In the genomic region with DNA sequence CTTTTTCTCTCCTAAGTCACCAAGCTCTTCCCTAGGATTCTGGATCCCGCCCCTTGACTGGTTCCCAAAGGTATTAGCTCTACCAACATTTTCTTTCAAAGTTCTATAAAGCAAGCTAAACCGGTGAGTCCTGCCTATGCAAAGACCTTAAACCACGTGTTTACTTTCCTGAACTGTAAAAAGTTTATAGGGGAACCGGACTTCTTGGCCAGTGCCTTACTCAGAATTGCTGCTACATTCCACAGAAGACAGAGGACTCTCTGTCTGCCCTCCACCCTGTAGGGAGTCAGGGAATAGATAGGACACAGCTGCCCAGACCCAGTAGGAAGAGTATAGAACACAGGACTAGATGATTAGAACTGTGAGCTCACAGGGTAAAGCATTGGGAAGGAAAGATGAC, we compare ENCODE assay signal across 28 mouse cellular contexts.
A peak's percentile ranks its signal among the peaks of the same experiment; 100 is the strongest.
DNase-seq lines count a peak whose midpoint lies in the region; ATAC-seq and TF ChIP-seq lines count a peak whose summit lies in the region.
"Had no signal": no experiment of that assay in that cellular context is flagged by ENCODE, and none has a peak within 500 bp of the region (broad histone marks: within the 10 kb centered on the region; RNA-seq: fewer than 3 reads in every experiment).

No protein-coding gene starts in this region.

- H3K36me3 ChIP-seq in limb, embryonic 12.5 days: no peaks in the 10 kb centered on the region
- no peaks in the 10 kb centered on the region for H3K36me3 ChIP-seq in limb, embryonic 10.5 days
- H3K36me3 ChIP-seq in limb, embryonic 14.5 days (ENCODE audit: control insufficient read depth, insufficient read depth, low read length): no peaks in the 10 kb centered on the region
- H3K36me3 ChIP-seq: embryonic facial prominence, embryonic 13.5 days; embryonic facial prominence, embryonic 15.5 days; forebrain, embryonic 10.5 days; forebrain, embryonic 12.5 days; G1E had no signal

- ATAC-seq in limb, embryonic 12.5 days (ENCODE audit: insufficient number of reproducible peaks, insufficient read depth, low FRiP score, low TSS enrichment, low read depth): no peak
- ATAC-seq in limb, embryonic 14.5 days (ENCODE audit: low FRiP score, low read depth): peak; percentile 41; the same call in 1 of the 2 replicates
- ATAC-seq: activated CD4-positive, CD25-positive, alpha-beta regulatory T cell, adult 4 months; CD4-positive, CD25-positive, alpha-beta regulatory T cell, adult 4 months; forebrain, embryonic 14.5 days; forebrain, embryonic 16.5 days; Patski had no signal

- no peak for DNase-seq in limb, embryonic 10.5 days (ENCODE audit: low spot score)
- peak; percentile 22 for DNase-seq in large intestine, adult 2 months (ENCODE audit: low read depth, low spot score)
- peak; percentile 25 for DNase-seq in limb, embryonic 14.5 days (ENCODE audit: low spot score)
- DNase-seq in heart, postnatal 36 days: no peak
- DNase-seq in kidney, postnatal 25 days: no peak
- DNase-seq: adrenal gland, adult 8-10 months; adrenal gland, postnatal 14 days; adrenal gland, postnatal 36 days; B cell, adult 2 months; cerebellum, adult 11-12 months; cerebellum, adult 2 months; cerebellum, adult 9-11 months; cerebellum, postnatal 14 days; cerebellum, postnatal 36 days; embryo, embryonic 11 days had no signal

- H3K27ac ChIP-seq in limb, embryonic 12.5 days: 0 out of 2 replicates have a peak overlapping the region, but pooled peaks have one; percentile 56
- H3K27ac ChIP-seq in limb, embryonic 10.5 days: no peak overlapping the region
- H3K27ac ChIP-seq in limb, embryonic 14.5 days (replicated peaks; ENCODE audit: low read depth, low read length): 0 out of 2 replicates have a peak overlapping the region, but pooled peaks have one; percentile 43
- H3K27ac ChIP-seq: embryonic facial prominence, embryonic 13.5 days; embryonic facial prominence, embryonic 15.5 days; forebrain, embryonic 10.5 days; forebrain, embryonic 12.5 days had no signal

- no peak overlapping the region for H3K9ac ChIP-seq in limb, embryonic 12.5 days (replicated peaks)
- H3K9ac ChIP-seq in limb, embryonic 14.5 days (ENCODE audit: low read depth, low read length, severe bottlenecking): no peak overlapping the region
- H3K9ac ChIP-seq: embryonic facial prominence, embryonic 13.5 days; embryonic facial prominence, embryonic 15.5 days; forebrain, embryonic 12.5 days had no signal

- TF ChIP-seq POLR2A in limb, embryonic 14.5 days (IDR thresholded peaks at IDR 0.05; ENCODE audit: borderline replicate concordance, extremely low read depth, insufficient read depth, insufficient read length): no peak

- H3K9me3 ChIP-seq in limb, embryonic 12.5 days: peaks cover 17% of the 10 kb centered on the region; the same call in 1 of the 2 replicates
- no peaks in the 10 kb centered on the region for H3K9me3 ChIP-seq in limb, embryonic 10.5 days (replicated peaks)
- H3K9me3 ChIP-seq in limb, embryonic 14.5 days (ENCODE audit: control insufficient read depth, low read length): no peaks in the 10 kb centered on the region; the same call in 1 of the 2 replicates
- H3K9me3 ChIP-seq: embryonic facial prominence, embryonic 15.5 days; forebrain, embryonic 10.5 days; forebrain, embryonic 12.5 days had no signal

- H3K27me3 ChIP-seq in limb, embryonic 12.5 days: peaks cover 13% of the 10 kb centered on the region; the same call in 1 of the 2 replicates
- no peaks in the 10 kb centered on the region for H3K27me3 ChIP-seq in limb, embryonic 10.5 days (ENCODE audit: low read depth, poor library complexity, severe bottlenecking)
- no peaks in the 10 kb centered on the region for H3K27me3 ChIP-seq in limb, embryonic 14.5 days (ENCODE audit: control insufficient read depth, insufficient read depth, low read length)
- H3K27me3 ChIP-seq: CH12.LX; embryonic facial prominence, embryonic 13.5 days; forebrain, embryonic 12.5 days; Patski had no signal

- no peak overlapping the region for H3K4me2 ChIP-seq in limb, embryonic 12.5 days
- H3K4me2 ChIP-seq in limb, embryonic 14.5 days (replicated peaks; ENCODE audit: low read depth, low read length, severe bottlenecking): no peak overlapping the region
- H3K4me2 ChIP-seq: embryonic facial prominence, embryonic 13.5 days; embryonic facial prominence, embryonic 15.5 days; forebrain, embryonic 12.5 days had no signal

- no peak overlapping the region for H3K4me3 ChIP-seq in limb, embryonic 12.5 days (replicated peaks)
- H3K4me3 ChIP-seq in limb, embryonic 10.5 days: no peak overlapping the region
- H3K4me3 ChIP-seq in limb, embryonic 14.5 days (replicated peaks; ENCODE audit: low read length): no peak overlapping the region
- H3K4me3 ChIP-seq: embryonic facial prominence, embryonic 13.5 days; embryonic facial prominence, embryonic 15.5 days; erythroblast, embryonic 14.5 days; forebrain, embryonic 10.5 days; forebrain, embryonic 12.5 days had no signal

- 39% methylated on average over 4 of the region's 4 CpGs for WGBS in limb, embryonic 12.5 days
- 83% methylated on average over 4 of the region's 4 CpGs for WGBS in limb, embryonic 10.5 days
- 11% methylated on average over 4 of the region's 4 CpGs for WGBS in large intestine, adult 2 months
- 22% methylated on average over 4 of the region's 4 CpGs for WGBS in limb, embryonic 14.5 days

- H3K4me1 ChIP-seq in limb, embryonic 12.5 days (replicated peaks): peaks cover 15% of the 10 kb centered on the region
- 0 out of 2 replicates have a peak, but pooled peaks cover 3% of the 10 kb centered on the region for H3K4me1 ChIP-seq in limb, embryonic 10.5 days
- 0 out of 2 replicates have a peak, but pooled peaks cover 3% of the 10 kb centered on the region for H3K4me1 ChIP-seq in limb, embryonic 14.5 days (ENCODE audit: control insufficient read depth, insufficient read depth, low read length)
- H3K4me1 ChIP-seq: embryonic facial prominence, embryonic 13.5 days; embryonic facial prominence, embryonic 15.5 days; forebrain, embryonic 10.5 days; forebrain, embryonic 12.5 days had no signal

- intact Hi-C loops in heart, postnatal 36 days (cut with DNase I): no loop called here

Comparison
In these comparisons a context has a peak if more than half of its experiments do, and no peak if none do; other contexts are left out.
1. DNase-seq: peak in large intestine, adult 2 months (single experiment) and limb, embryonic 14.5 days (single experiment); none in limb, embryonic 10.5 days (single experiment), heart, postnatal 36 days (0 of 2) and kidney, postnatal 25 days (0 of 2).